Mouse (Mus musculus): ENCODE measurements around the gene 4930590J08Rik. TPM values are rescaled to one million over a fixed set of nuclear protein-coding genes. Genes with fewer than 3 reads are reported as not detected.

The 4930590J08Rik gene
- polyA plus RNA-seq, 1 experiment from 2014 or later: 0.98 TPM

Other genes starting within 250 kb of the 4930590J08Rik start
- gene Slc6a6, start 218.8 kb upstream of the 4930590J08Rik start, polyA plus RNA-seq (2015; fragmentation: Nextera tagmentation; extraction: Ambion mirVana): 98.6 and 107 TPM in 2 replicates
- gene Grip2, start 75.6 kb upstream of the 4930590J08Rik start, polyA plus RNA-seq (2015; fragmentation: Nextera tagmentation; extraction: Ambion mirVana): 11.4 and 13.6 TPM in 2 replicates
- 41.0 and 47.0 TPM in 2 replicates for gene Ccdc174, start 24.8 kb upstream of the 4930590J08Rik start, polyA plus RNA-seq (2015; fragmentation: Nextera tagmentation; extraction: Ambion mirVana)
- gene Fgd5, start 76.1 kb downstream of the 4930590J08Rik start, polyA plus RNA-seq (2015; fragmentation: Nextera tagmentation; extraction: Ambion mirVana): 6.8 and 9.3 TPM in 2 replicates
- 21.5 and 25.8 TPM in 2 replicates for gene Nr2c2, start 188.6 kb downstream of the 4930590J08Rik start, polyA plus RNA-seq (2015; fragmentation: Nextera tagmentation; extraction: Ambion mirVana)

Data from forebrain, embryonic 16.5 days (tissue).